Mouse (Mus musculus) kidney, adult 18-20 months (tissue): Measurements from ENCODE around the gene Rbl2.

Experiments
- DNase-seq: peaks from one replicate; pipeline ENCODE4 v3.0.0; 2021

Rbl2 gene

GRCm38 (mm10) chr8:91069834-91070233 is at the start of gene Rbl2:
Gene Rbl2, plus strand, starts transcription at chr8:91070057.
- peak; percentile 95 for DNase-seq

GRCm38 (mm10) chr8:91034417-91034816 is 35.4 kb upstream of the Rbl2 start:
- no peak for DNase-seq

- no peak for DNase-seq
Observed at GRCm38 (mm10) chr8:91036905-91037304, 33.0 kb upstream of the Rbl2 start.

- no peak for DNase-seq
Observed at GRCm38 (mm10) chr8:91038637-91039036, 31.2 kb upstream of the Rbl2 start.

- DNase-seq: no peak
Observed at GRCm38 (mm10) chr8:91046370-91046769, 23.5 kb upstream of the Rbl2 start.

GRCm38 (mm10) chr8:91051037-91051436 is 18.8 kb upstream of the Rbl2 start:
- DNase-seq: peak; percentile 66

GRCm38 (mm10) chr8:91054418-91054817 is 15.4 kb upstream of the Rbl2 start:
- DNase-seq: no peak

GRCm38 (mm10) chr8:91056848-91057247 is 13.0 kb upstream of the Rbl2 start:
- DNase-seq: no peak

- no peak for DNase-seq
Observed at GRCm38 (mm10) chr8:91059086-91059578, 10.7 kb upstream of the Rbl2 start.

GRCm38 (mm10) chr8:91059884-91060510 is 9.9 kb upstream of the Rbl2 start:
- peak; percentile 37 for DNase-seq

- peak; percentile 12 for DNase-seq
Observed at GRCm38 (mm10) chr8:91060555-91061471, 9.0 kb upstream of the Rbl2 start.

- DNase-seq: no peak
Observed at GRCm38 (mm10) chr8:91065179-91065578, 4.7 kb upstream of the Rbl2 start.

GRCm38 (mm10) chr8:91069407-91069806 is 450 bp upstream of the Rbl2 start:
- peak; percentile 29 for DNase-seq

- DNase-seq: peak; percentile 85
Observed at GRCm38 (mm10) chr8:91070275-91070859, 510 bp downstream of the Rbl2 start.

GRCm38 (mm10) chr8:91077077-91077867 is 7.4 kb downstream of the Rbl2 start:
- DNase-seq: no peak

GRCm38 (mm10) chr8:91079678-91080077 is 9.8 kb downstream of the Rbl2 start:
- no peak for DNase-seq

GRCm38 (mm10) chr8:91081911-91082310 is 12.1 kb downstream of the Rbl2 start:
- DNase-seq: no peak

- DNase-seq: no peak
Observed at GRCm38 (mm10) chr8:91082428-91082827, 12.6 kb downstream of the Rbl2 start.

GRCm38 (mm10) chr8:91088452-91088851 is 18.6 kb downstream of the Rbl2 start:
- no peak for DNase-seq

- DNase-seq: no peak
Observed at GRCm38 (mm10) chr8:91089601-91090000, 19.7 kb downstream of the Rbl2 start.

- peak; percentile 31 for DNase-seq
Observed at GRCm38 (mm10) chr8:91094135-91094534, 24.3 kb downstream of the Rbl2 start.

GRCm38 (mm10) chr8:91098106-91098505 is 28.2 kb downstream of the Rbl2 start:
- DNase-seq: no peak

- no peak for DNase-seq
Observed at GRCm38 (mm10) chr8:91106271-91106670, 36.4 kb downstream of the Rbl2 start.
